Mouse (Mus musculus) layer of hippocampus, postnatal 10 days (tissue): ENCODE results near the gene Fgf14. TPM values are rescaled to one million over a fixed set of nuclear protein-coding genes. Genes with fewer than 3 reads are reported as not detected.
"Not testable (repeated sequence)": the region's sequence is repeated elsewhere in the genome, so short reads cannot be mapped to it uniquely, and the experiment has no call there.

Experiments
- DNase-seq, 2 experiments: peaks; one replicate each; pipeline ENCODE4 v3.0.0; 2021; ENCODE audit warnings: low spot score in 2 of 2
- total RNA-seq, 2 experiments: library from RNA; stranded (reverse); gene quantifications; 2 replicates each; pipeline ENCODE4 v1.2.3; 2021

Gene Fgf14
- total RNA-seq, 2 experiments from 2014 or later, result 29.8 to 34.5 TPM

DNA sequence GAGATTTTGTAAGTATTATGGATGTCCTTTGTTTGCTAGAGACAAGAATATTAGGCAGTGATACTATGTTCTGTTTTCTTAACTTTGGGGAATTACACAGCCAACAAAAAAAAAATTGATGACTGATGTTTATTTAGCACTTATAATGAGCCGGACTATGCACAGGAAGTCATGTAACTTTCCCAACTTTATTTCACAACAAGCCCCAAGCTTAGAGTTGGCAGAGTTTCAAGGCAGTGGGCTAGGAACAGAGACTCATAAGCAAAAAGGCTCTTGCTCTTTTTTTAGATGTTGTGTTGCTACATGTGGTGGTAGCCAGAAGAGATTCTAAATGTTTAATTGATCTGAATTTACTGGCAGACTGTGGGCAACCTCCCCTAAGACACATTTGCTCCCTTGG is 191.7 kb downstream of the Fgf14 start:
- DNase-seq, result no peak

DNA sequence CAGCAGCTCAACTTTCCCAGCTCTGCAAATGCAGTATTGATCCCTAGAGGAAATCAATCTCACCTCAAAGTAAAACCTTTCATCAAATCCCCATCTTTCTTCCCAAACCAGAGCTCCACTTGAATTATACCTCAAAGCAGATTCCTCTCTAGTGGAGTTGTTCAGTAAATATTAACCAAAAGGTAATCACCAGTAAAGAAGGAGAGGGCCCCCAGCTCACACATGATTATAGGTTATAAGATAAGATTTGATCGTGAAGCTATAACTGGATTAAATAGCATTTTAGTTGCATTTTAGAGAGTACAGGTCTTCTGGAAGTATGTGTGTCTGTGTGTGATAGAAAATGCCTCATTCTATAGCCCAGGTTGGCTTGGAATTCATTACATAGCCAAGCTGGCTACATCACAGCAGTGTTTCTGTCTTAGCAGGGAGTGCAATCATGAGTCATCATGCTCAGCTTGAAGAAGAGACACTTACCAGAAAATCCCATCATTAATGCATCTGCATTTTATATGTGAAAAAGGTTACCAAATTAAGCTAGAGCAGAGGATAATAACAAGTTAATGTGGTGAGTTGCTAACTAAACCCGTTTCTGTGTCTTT is 202.8 kb downstream of the Fgf14 start:
- no peak for DNase-seq

DNA sequence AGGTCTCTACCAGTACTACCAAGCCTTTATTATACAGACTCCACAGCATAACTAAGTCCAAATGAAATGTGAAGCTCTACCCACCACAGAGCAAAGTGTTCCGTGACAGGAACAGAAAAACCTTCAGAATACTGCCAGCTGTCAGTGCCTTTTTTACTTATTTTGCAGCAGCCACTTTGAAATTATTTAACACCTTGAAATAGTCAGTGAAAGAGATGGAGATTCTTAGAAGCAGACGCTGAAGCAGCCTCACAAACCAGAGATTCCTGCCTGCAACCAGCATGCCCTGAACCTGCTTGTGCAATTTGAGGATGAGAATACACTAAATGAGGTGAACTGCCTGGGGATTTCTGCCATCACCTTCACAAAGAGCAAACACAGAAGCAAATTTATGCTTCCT is 206.0 kb downstream of the Fgf14 start:
- DNase-seq, result no peak

DNA sequence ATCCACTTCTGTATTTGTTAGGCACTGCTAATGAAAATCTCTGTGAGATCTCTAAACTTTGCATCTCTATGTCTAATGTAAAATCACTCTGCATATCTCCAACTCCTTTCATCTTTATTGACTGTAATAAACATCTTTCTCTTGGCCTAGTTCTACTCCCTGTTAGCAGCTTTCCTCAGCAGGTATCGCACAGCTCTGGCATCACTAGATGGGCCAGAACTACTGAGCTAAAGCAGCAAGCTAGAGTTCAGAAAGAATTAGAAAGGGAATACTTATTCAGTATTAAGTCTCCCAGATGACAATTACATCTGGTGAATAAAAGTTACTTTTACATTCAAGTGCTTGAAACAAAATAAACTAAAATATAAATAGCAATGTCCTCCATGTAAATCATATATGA is 221.8 kb downstream of the Fgf14 start:
- no peak for DNase-seq

DNA sequence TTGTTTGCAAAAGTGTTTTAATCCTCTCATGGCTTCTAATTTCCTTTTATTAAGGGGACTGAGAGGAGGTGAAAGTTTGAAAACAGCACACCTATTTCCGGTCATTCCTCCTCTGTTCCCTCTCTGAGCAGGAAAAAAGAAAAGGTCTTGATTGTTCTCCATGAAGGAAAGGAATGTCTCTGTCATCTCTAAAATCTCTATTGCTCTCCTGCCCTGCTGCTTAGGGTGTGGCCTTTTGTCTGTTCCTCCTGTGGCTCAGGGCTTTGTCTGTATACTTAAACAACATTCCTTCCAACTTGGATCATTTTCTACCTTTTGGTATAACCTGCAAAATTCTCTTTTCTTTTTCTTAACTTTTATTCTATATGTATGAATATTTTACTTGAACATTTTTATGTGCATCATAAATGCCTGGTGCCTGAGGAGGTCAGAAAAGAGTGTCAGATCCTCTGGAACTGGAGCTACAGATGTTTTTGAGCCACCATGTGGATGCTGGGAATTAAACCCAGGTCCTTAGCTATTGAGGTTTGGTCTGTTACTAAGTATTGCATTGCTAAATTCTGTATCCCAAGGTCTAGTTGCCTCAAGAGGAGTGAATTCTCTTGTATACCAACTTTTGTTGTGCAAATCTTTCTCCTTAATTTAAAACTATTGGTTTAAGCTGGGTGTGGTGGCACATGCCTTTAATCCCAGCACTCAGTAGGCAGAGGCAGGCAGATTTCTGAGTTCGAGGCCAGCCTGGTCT is 230.7 kb downstream of the Fgf14 start:
- no peak for DNase-seq

DNA sequence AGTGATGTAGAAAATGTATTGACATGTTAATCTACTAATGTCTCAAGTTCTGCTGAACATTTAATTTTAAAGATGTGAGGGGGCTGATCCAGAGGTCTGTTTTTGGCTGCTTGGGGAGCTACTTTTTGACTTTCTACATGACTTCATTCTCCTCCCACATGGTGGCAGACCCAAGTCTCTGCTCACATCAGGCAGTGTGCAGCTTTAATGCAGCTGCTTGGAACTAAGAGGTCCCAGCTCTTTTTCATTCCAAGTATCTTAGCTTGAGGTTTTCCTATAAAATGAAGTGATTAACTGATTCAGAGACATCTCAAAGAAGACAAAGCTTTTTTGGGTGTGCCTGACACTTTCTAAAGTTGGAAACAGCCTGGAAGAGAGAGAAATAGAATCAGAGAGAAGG is 232.1 kb downstream of the Fgf14 start:
- DNase-seq, result no peak

DNA sequence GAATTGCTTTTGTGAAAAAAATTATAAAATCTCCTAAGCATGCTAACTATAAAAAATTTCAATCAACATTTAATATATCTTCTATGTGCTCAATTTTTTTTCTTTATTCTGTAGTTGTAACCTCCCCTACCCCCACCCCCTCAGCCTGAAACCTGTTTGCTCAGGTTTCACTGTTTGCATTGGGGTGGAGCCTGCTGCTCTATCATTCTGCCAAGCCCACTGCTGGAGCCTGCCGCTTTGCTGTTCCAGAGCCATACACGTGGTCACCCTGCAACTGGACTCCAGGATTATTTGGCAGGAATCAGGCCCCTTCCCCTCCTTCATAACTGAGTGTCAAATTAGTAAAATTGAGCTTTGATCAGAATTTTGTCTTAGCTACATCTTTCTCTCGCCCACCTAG is 237.6 kb downstream of the Fgf14 start:
- not testable (repeated sequence) for DNase-seq

DNA sequence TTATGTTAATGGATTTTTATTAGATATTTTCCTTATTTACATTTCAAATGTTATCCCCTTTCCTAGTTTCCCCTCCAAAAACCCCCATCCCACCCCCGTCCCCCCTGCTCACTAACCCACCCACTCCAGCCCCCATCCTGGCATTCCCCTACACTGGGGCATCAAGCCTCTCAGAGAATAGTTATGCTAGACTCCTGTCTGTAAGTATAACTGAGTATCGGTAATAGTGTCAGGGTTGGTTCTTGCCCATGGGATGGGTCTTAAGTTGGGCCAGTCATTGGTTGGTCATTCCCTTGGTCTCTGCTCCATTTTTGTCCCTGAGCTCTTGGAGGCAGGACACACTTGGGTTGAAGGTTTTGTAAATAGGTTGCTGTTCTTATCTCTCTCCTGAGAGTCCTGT is 265.0 kb downstream of the Fgf14 start:
- no peak for DNase-seq

DNA sequence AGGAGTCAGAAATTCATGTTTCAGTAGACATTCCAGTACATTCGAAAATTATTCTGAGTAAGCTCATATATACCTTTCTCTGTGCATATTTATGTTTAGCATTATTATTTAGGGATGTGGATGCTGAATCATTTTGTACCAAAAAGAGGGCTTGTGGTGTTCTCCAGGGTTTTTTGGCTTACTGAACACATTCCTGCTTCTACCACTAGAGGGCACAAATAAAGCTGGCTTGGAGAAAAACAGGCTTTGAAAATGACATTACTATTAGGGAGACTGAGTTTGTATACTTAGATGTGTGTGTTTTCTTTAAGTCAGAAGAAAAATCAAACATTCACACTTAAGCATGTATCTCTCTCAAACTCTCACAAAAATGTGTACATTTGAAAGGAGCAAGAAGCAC is 266.0 kb downstream of the Fgf14 start:
- peak in 1 of 2 experiments; percentile 36 for DNase-seq

DNA sequence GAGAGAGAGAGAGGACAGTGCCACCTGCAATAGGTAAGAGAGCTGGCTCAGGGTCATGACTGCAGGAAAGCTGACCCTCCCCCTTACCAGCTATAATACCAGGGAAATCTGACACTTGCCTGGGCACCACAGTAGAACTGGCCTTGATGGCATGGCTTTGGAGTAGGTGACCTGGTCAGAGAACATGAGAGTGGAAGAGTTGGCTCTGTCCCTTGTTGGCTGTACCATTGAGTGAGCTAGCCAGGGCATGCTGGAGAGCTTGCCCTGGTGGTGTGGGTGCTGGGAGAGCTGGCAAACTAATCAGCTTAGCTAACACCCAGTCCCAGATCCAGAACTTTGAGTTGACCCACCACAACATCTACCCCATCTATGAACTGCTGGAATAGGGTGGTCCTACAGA is 348.5 kb downstream of the Fgf14 start:
- DNase-seq, result no peak

DNA sequence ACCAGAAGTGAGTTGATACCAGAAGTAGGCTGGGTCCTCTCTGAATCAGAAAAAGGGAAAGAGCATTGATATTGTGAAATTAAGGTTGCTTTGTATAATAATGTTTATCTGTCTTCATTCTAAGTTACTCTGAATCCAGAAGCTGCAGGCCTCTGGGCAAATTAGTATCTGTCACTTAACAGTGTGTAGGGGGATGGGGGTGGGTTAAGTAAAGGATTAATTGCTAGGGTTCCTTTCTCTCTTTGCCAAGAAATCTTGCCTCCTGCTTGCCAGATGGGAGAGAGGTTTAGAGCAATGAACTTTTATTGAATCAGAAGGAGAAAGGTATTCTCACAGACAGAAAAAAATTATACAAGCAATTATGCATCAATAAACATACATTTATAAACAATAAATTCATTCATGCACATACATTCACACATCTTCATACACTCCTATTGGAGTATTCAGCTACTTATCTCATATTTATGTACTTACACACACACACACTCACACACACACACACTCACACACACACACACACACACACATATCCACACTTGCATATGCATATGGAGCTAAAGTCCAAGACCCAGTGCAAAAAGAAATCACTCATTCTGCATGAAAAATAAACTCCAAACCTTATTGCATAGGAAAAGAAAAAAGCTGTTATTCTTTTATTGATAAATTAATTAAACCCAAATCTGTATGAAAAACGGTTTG is 357.8 kb downstream of the Fgf14 start:
- no peak for DNase-seq

DNA sequence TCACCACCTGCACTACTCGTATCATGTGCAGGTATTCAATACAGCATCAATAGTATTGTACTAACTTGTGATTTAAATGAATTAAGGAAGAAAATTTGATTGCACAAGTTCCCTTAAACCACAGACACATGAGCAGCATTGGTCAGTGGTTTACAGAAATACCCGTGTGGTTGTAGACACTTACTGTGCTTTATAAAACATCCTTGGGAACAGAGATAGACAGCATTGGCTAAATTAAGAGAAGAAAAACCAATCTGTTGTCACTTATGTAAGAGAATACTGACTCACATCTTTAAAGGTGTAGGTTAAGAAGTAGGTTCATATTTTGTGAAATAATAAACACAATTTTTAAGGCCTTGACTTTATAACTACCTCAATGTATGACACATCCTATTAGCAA is 361.4 kb downstream of the Fgf14 start:
- DNase-seq, result no peak

DNA sequence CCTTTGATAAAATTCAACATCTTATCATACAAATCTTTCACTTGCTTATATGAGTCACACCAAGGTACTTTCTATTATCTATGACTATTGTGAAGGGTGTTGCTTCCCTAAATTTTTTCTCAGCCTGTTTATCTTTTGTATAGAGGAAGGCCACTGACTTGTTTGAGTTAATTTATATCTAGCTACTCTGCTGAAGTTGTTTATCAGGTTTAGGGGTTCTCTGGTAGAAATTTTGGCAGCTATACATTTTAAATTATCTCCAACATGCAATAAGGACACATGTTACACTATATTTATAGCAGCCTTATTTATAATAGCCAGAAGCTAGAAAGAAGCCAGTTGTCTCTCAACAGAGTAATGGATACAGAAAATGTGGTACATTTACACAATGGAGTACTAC is 389.9 kb downstream of the Fgf14 start:
- no peak for DNase-seq

DNA sequence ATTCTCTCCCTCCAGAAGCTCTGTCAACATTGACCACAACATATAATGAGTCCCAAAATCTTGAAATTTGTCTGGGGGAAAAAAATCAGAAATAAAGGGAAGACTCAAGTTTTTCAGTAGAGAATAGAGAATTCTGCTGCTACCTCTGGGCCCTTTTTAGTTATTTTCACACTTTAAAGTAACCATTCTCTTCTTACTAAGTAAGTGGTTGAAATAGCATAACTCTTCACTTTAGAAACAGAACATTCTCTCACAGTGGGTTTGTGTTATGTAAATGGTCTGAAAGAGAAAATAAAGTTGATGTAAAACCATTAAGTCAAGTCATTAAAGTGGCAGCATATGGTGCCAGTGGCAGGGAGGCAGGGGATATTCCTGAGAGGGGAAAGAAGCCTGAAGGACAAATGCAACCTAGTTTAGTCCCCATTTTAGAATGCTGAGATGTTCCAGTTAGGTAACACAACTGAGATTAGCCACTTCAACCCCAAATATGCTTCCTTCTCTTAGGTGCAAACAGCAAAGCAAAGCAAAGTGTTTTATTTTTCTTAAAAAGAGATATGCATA is 398.5 kb downstream of the Fgf14 start:
- DNase-seq, result no peak

DNA sequence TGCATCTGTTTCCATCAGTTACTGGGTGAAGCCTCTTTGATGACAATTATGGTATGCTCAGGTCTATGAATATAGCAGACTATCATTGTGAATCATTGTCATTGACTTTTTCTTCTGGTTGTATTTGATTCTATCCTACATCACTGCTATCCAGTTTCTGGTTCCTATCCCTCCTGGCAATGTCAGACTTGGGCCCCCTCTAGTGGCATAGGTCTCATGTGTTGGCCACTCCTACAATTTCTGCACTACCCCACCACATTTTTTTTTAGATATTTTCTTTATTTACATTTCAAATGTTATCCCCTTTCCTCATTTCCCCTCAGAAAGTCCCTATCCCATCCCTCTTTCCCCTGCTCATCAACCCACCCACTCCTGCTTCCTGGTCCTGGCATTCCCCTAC is 409.9 kb downstream of the Fgf14 start:
- DNase-seq, result no peak

DNA sequence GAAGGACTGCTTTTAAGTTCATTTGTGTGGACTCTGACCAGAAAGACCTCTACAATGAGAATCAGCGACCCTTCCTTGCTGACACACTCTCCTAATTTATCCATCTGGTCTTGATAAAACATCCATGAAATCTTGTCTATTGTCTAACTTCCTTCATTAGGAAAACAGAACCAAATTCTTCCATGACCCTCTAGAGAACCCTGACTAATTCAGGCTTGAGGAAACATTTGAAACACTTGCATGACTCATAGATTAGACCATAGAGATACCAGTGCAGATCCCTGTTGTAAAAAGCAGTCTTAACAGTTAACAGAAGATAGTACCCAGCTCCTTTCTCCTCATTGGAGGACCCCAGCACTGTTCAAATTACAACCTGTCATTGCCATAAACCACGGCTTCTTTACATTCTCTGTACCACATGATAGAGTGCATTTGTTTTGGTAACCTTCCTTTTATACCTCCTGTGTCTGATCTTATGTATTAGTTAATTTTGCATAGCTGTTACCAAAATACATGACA is 412.3 kb downstream of the Fgf14 start:
- no peak for DNase-seq

DNA sequence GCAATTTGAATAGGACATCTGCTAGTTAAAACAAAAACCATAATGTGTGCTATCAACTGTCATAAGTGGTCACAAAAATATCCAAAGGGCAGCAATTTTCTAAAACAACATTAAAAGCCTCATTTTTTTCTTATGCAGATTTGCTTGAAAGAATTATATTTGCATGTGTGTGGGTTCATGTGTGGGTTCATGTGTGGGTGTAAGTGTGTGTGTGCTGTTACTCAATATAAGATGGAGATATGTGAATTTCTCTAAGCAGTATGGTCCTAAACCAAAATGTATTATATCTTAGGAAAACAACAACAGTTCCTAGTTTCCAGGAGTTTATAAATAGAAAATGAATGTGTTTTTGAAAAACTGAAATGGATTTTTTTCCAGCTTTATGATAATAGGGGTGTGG is 413.7 kb downstream of the Fgf14 start:
- DNase-seq, result no peak

DNA sequence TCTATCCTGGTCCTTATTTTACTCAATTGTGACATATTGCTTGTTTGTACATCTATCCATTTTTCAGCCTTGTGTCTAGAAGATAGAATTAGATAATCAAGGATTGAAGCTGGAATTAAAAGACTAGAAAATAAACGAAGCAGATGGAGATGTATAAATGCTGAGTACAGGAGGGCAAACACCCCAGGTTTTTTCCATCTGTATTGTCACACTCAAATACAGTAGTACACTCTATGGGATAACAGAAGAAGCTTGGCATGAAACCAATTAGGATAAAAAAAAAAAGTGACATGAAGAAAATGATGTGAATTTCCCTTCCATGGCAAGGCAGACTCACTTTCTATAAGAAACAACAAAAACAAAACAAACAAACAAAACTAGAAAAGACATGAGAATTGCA is 429.4 kb downstream of the Fgf14 start:
- no peak for DNase-seq

DNA sequence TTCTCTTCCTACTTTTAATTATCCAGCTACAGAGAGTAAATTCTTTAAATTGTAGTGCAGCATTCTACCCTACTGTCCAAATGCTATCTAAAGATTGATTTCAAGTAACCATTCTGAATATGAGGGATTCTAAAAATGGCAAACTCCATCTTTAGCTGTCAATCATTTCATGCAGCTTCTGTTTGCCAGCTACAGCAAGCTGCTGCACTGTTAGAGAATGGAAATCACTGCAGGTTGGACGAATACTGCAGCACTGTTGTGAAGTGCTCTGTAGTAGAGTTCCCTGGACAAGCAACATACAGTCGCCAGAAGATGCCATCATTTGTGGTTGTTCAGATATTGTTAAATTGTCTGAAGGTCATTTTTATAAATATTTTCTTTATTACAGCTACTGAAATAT is 453.5 kb downstream of the Fgf14 start:
- DNase-seq, result peak in 1 of 2 experiments; percentile 10

DNA sequence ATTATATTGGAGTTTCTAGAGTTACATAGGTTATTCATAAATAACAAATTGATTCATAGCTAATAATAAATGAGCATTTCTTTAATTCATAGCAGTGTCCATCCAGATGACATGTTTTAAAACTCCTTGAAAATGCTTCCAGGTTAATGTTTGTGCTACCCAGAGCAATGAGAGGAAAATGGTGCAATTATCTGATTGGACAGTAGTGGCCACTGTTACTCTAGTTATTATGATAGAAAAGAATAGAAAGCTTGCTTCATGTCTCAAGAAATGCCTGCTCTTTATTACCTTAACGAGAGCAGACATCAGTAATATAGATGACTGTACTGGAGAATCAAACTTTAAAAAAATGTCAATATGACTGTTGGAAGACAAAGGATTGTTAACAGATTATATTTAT is 454.5 kb downstream of the Fgf14 start:
- DNase-seq, result peak in 1 of 2 experiments; percentile 34

DNA sequence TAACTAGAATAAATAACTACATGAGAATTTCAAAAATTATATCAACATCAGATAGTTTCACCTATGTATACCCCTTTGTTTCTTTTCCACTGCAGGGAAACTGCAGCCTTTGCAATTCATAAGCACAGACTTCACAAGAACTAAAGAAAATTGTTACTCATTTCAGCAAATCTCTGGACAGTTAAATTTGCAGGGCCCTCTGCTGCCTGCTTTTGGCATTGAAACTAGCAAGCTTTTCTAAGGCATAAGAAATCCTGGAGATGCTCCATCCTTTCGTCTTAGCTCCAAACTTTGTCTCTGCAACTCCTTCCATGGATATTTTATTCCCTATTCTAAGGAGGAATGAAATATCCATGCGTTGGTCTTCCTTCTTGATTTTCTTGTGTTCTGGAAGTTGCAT is 455.9 kb downstream of the Fgf14 start:
- peak; percentile 13 to 26 for DNase-seq

DNA sequence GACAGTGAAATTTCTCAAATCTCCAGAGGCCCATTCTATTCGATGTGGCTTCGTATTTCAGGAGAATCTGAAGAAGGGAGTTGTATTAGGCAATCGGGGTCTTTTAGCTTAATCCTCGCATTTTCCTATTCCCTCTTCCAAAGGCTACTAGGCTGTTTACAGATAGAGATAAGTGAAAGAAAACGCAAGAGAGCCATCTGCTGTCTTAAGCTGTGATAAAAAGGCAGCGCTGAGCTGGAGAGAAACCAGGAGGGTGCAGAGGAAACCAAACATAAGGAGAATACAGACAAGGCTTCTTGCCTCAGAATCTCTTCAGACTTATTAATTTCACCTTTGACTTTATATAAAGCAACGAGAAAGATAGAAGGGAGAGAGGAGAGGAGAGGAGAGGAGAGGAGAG is 481.1 kb downstream of the Fgf14 start:
- DNase-seq, result peak; percentile 11 to 37
